Mouse (Mus musculus) G1E (cell line): Measurements from ENCODE around the gene Apoa5.

Source experiments
- CTCF ChIP-seq: IDR thresholded peaks from 2 replicates; pipeline ENCODE4 v1.5.1; 2012; ENCODE audit warnings: low read depth, low read length, inconsistent platforms, mixed read lengths
- GATA1 ChIP-seq: IDR thresholded peaks from 2 replicates; pipeline ENCODE4 v1.6.1; 2012; ENCODE audit warnings: borderline replicate concordance, low read length, inconsistent platforms, mixed read lengths

DNA sequence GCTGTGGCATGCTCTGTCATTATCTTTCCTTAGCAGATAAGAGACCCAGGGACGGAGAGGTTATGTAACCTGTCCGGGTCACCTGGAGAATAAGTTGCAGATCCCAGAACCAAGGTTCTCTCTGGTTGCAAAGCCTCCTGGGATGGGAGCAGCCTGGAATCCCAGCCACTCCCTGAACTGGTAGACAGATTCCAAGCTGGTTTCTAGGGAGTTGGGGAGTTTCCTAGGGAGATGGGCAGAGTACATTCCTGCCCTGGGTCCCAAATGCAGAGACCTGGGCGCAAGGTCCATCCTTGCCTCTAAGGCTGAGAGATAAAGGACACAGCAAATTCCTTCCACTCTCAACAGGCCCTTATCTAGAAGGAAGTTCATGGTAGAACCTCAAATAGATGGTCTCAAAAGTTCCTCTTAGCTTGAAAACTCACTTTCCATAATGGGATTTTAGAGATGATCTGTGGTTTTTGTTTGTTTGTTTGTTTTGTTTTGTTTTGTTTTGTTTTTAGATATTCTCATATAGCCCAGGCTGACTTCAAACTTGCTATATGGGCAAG, 41.3 kb upstream of the Apoa5 start:
- TF ChIP-seq CTCF (no peak), GATA1 (no peak)
